Mouse (Mus musculus): ENCODE results near the gene Dydc1.
A peak's percentile ranks its signal among the peaks of the same experiment; 100 is the strongest.

Gene Dydc1

DNA sequence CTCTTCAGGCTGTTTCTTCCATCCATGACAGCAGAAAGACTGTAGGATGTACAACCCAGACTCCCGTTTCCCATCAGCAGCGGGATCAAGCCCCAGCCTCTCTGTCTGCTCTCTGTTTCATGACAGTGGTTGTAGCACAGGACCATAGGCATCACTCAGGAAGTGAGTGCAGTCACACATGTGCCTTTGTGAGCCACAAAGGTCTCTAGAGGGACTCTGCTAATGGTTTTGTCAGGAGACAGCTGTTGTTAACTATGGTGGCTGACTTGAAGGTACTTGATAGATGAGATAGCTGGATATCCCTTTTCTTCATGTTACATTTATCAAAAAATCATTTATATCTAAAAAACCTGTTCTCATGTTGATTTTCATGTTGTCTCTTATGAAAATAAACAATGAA, 9.7 kb downstream of the Dydc1 start:
- TF ChIP-seq NANOG (IDR thresholded peaks at IDR 0.05; ENCODE audit: borderline replicate concordance, low read length) (no peak), POU5F1 (IDR thresholded peaks at IDR 0.05; ENCODE audit: borderline replicate concordance, low read length) (no peak), CTCF (conservative IDR thresholded peaks at IDR 0.05; ENCODE audit: low read length) (no peak)
- no peaks in the 10 kb centered on the region for H3K9me3 ChIP-seq (ENCODE audit: low read length)
- no peak overlapping the region for H3K4me3 ChIP-seq (replicated peaks; ENCODE audit: low read length)
- no peaks in the 10 kb centered on the region for H3K4me1 ChIP-seq (replicated peaks; ENCODE audit: low read depth, low read length)
- H3K36me3 ChIP-seq (ENCODE audit: insufficient read depth, low read length): no peaks in the 10 kb centered on the region
- no peaks in the 10 kb centered on the region for H3K27me3 ChIP-seq (ENCODE audit: insufficient read depth, low read length)

DNA sequence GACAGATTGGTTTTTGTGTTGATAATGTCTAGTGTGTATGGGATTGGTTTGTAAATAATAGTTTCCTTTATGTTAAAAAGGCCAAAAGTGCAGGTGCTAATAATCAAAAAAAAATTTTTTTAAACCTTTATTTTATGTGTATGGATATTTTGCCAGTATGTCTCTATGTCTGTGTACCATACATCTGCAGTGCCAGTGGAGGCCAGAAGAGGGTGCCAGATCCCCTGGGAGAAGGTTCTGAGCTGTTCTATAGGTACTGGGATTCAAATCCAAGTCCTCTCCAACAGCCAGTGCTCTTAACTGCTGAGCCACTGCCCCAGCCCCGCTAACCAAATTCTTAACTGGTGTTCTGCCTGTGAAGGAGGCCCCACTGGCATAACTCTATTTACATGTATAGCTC, 14.8 kb downstream of the Dydc1 start:
- H3K4me1 ChIP-seq (replicated peaks; ENCODE audit: low read depth, low read length): peaks cover 10% of the 10 kb centered on the region
- TF ChIP-seq CTCF (conservative IDR thresholded peaks at IDR 0.05; ENCODE audit: low read length): peak; percentile 89
- TF ChIP-seq NANOG (IDR thresholded peaks at IDR 0.05; ENCODE audit: borderline replicate concordance, low read length): no peak
- no peaks in the 10 kb centered on the region for H3K27me3 ChIP-seq (ENCODE audit: insufficient read depth, low read length)
- no peak overlapping the region for H3K4me3 ChIP-seq (replicated peaks; ENCODE audit: low read length)
- H3K36me3 ChIP-seq (ENCODE audit: insufficient read depth, low read length): no peaks in the 10 kb centered on the region
- no peaks in the 10 kb centered on the region for H3K9me3 ChIP-seq (ENCODE audit: low read length)

DNA sequence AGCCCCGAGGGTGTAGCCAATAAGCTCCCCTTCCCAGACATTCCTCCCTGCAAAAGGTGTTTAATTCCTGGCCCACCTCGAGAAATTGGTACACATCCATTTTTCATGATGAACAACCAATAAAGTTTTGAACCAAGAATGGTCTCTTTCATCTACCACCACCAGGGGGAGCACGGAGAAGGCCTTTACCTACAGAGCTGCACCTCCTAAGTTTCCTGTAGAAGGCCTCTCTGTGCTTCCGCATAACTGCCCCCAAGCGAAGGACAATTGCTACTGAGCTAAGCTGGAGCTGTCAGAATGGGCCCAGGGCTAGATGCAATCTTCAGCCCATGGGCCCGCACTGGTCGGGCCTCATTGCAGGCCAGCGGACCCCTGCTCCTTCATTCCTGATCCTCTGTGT, 18.1 kb downstream of the Dydc1 start:
- Histone ChIP-seq H3K9me3 (ENCODE audit: low read length) (no peaks in the 10 kb centered on the region), H3K36me3 (ENCODE audit: insufficient read depth, low read length) (no peaks in the 10 kb centered on the region), H3K4me1 (replicated peaks; ENCODE audit: low read depth, low read length) (peaks cover 10% of the 10 kb centered on the region), H3K4me3 (replicated peaks; ENCODE audit: low read length) (peak overlapping the region; percentile 57), H3K27me3 (ENCODE audit: insufficient read depth, low read length) (no peaks in the 10 kb centered on the region)
- no peak for TF ChIP-seq NANOG (IDR thresholded peaks at IDR 0.05; ENCODE audit: borderline replicate concordance, low read length)
- peak; percentile 68 for TF ChIP-seq CTCF (conservative IDR thresholded peaks at IDR 0.05; ENCODE audit: low read length)

DNA sequence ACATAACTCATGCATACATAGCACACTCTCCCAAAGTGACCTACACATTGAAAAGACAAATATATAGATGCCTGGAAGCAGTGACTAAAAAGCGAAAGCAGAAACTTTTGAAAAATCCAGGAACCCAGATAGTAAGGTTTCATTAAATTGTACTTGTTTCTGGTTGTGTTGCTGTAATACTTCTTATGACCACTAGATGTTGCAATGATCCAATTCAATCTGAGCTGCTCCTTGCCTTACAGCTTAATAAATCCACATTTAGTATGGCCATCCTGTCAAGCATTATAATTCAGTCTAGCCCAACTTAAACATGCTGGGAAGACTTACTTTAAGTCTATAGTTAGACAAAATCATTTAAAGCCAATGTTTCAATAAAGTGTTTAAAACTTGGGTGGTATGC, 21.4 kb downstream of the Dydc1 start:
- no peak for TF ChIP-seq POU5F1 (IDR thresholded peaks at IDR 0.05; ENCODE audit: borderline replicate concordance, low read length)
- TF ChIP-seq NANOG (IDR thresholded peaks at IDR 0.05; ENCODE audit: borderline replicate concordance, low read length): no peak
- peak; percentile 98 for TF ChIP-seq CTCF (conservative IDR thresholded peaks at IDR 0.05; ENCODE audit: low read length)
- peaks cover 10% of the 10 kb centered on the region for H3K4me1 ChIP-seq (replicated peaks; ENCODE audit: low read depth, low read length)

DNA sequence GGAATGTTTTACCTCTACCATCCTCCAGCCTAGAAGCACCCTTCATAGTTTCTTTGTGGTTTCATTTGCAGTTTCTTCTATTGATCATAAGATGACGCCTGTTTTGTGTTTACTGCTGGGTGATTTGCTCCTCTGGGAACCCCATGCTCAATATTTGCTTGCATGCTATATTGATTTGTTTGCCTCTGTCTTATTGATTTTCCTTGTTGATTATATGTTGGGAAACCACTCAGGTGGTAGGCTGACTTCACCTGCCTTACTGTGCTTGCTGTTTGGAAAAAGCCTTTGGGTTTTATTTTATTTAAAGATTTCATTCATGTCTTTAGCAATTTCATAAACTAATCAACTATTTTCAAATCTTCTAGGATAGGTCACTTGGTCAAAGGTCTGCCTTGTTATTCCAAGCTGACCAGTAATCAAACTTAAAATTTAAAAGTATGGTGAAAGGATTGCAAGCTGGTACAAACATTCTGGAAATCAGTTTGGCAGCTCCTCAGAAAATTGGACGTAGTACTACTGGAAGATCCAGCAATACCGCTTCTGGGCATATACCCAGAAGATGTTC, 23.7 kb downstream of the Dydc1 start:
- Histone ChIP-seq H3K4me1 (replicated peaks; ENCODE audit: low read depth, low read length) (no peaks in the 10 kb centered on the region), H3K9me3 (ENCODE audit: low read length) (no peaks in the 10 kb centered on the region), H3K4me3 (replicated peaks; ENCODE audit: low read length) (no peak overlapping the region), H3K27me3 (ENCODE audit: insufficient read depth, low read length) (no peaks in the 10 kb centered on the region), H3K36me3 (ENCODE audit: insufficient read depth, low read length) (no peaks in the 10 kb centered on the region)
- no peak for TF ChIP-seq POU5F1 (IDR thresholded peaks at IDR 0.05; ENCODE audit: borderline replicate concordance, low read length)
- TF ChIP-seq CTCF (conservative IDR thresholded peaks at IDR 0.05; ENCODE audit: low read length): no peak
- no peak for TF ChIP-seq NANOG (IDR thresholded peaks at IDR 0.05; ENCODE audit: borderline replicate concordance, low read length)

More for the DNA sequence above, 21.4 kb downstream of the Dydc1 start:
- Histone ChIP-seq H3K36me3 (ENCODE audit: insufficient read depth, low read length) (no peaks in the 10 kb centered on the region), H3K4me3 (replicated peaks; ENCODE audit: low read length) (no peak overlapping the region), H3K9me3 (ENCODE audit: low read length) (no peaks in the 10 kb centered on the region), H3K27me3 (ENCODE audit: insufficient read depth, low read length) (no peaks in the 10 kb centered on the region)

DNA sequence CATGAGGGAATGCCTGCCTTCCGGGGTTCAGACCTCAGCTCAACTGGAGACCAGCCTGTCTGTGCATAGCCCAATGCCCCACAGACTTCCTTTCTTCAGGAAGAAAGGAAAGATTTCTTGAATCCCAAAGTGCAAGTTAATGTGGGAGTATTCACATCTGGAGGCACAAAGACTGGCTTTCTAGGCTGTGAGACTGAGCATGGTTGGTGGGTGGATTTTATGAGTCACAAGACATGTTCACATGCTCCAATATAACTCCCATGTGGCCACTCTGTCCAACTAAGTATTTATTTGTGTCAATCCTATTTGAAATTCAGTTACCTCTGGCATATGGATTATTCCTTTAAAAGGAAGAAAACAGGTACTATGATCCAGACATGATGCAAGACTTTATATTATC, 26.0 kb downstream of the Dydc1 start:
- Histone ChIP-seq H3K27me3 (ENCODE audit: insufficient read depth, low read length) (no peaks in the 10 kb centered on the region), H3K4me1 (replicated peaks; ENCODE audit: low read depth, low read length) (no peaks in the 10 kb centered on the region), H3K36me3 (ENCODE audit: insufficient read depth, low read length) (no peaks in the 10 kb centered on the region), H3K9me3 (ENCODE audit: low read length) (no peaks in the 10 kb centered on the region), H3K4me3 (replicated peaks; ENCODE audit: low read length) (no peak overlapping the region)
- no peak for TF ChIP-seq NANOG (IDR thresholded peaks at IDR 0.05; ENCODE audit: borderline replicate concordance, low read length)
- TF ChIP-seq CTCF (conservative IDR thresholded peaks at IDR 0.05; ENCODE audit: low read length): no peak
- TF ChIP-seq POU5F1 (IDR thresholded peaks at IDR 0.05; ENCODE audit: borderline replicate concordance, low read length): no peak

DNA sequence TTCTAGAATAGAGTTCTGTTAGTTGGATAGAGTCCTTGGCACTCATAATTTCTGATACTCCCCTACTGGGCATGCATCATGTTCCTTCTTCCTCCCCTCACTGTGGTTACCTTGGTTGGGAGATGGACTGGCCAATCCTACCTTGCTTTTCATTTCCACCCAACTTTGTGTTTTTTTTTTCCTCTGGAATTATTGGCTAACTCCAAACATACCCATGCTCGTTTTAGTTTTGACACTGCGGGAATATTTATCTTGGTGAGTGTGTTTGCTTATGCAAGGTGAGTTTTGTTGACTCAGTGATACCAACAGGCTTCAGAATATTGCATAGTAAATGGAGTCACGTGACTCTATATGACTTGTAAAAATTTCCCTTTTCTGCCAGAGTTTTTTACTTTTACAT, 28.0 kb downstream of the Dydc1 start:
- Histone ChIP-seq H3K4me1 (replicated peaks; ENCODE audit: low read depth, low read length) (no peaks in the 10 kb centered on the region), H3K9me3 (ENCODE audit: low read length) (no peaks in the 10 kb centered on the region), H3K36me3 (ENCODE audit: insufficient read depth, low read length) (no peaks in the 10 kb centered on the region), H3K4me3 (replicated peaks; ENCODE audit: low read length) (no peak overlapping the region), H3K27me3 (ENCODE audit: insufficient read depth, low read length) (no peaks in the 10 kb centered on the region)
- TF ChIP-seq CTCF (conservative IDR thresholded peaks at IDR 0.05; ENCODE audit: low read length) (no peak), POU5F1 (IDR thresholded peaks at IDR 0.05; ENCODE audit: borderline replicate concordance, low read length) (no peak), NANOG (IDR thresholded peaks at IDR 0.05; ENCODE audit: borderline replicate concordance, low read length) (no peak)

DNA sequence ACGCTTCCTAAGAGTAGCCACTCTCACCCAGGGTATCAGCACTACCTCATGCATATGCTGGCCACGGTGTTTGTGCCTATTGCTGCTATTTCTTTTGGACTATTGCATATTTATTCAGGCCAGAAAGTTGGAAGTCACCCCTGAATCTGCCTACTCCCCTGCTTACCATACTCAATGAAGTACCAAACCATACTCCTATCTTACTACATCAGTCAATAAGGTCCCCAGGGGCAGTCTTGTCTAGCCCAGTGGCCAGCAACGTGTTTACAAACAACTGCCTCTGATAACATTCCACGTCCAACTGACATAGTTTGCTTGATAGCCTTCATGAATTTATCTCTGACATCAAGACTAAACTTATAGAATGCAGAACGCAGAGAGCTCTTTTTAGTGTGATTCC, 28.5 kb downstream of the Dydc1 start:
- H3K27me3 ChIP-seq (ENCODE audit: insufficient read depth, low read length): no peaks in the 10 kb centered on the region
- H3K9me3 ChIP-seq (ENCODE audit: low read length): no peaks in the 10 kb centered on the region
- no peak overlapping the region for H3K4me3 ChIP-seq (replicated peaks; ENCODE audit: low read length)
- TF ChIP-seq NANOG (IDR thresholded peaks at IDR 0.05; ENCODE audit: borderline replicate concordance, low read length) (no peak), POU5F1 (IDR thresholded peaks at IDR 0.05; ENCODE audit: borderline replicate concordance, low read length) (no peak), CTCF (conservative IDR thresholded peaks at IDR 0.05; ENCODE audit: low read length) (no peak)
- H3K36me3 ChIP-seq (ENCODE audit: insufficient read depth, low read length): no peaks in the 10 kb centered on the region
- H3K4me1 ChIP-seq (replicated peaks; ENCODE audit: low read depth, low read length): no peaks in the 10 kb centered on the region

DNA sequence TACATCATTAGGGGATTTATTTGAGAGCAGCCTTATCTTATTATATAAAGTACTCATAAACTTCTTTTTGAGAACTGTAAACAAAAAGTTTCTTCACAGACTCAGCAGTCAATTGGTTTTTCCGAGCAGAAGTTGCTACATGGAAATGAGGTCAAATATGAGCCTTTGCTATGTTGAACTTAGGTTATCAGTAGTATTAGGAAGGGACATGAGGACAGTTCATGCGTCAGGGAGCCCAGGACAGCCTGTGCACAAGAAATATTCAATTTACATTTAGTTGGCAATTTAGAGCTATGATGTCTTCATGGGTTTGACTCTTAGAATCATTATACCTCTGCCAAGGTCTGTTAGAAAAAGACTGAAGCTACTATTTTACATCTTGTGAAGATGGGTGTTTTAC, 29.6 kb downstream of the Dydc1 start:
- no peak for TF ChIP-seq POU5F1 (IDR thresholded peaks at IDR 0.05; ENCODE audit: borderline replicate concordance, low read length)
- no peak for TF ChIP-seq NANOG (IDR thresholded peaks at IDR 0.05; ENCODE audit: borderline replicate concordance, low read length)
- TF ChIP-seq CTCF (conservative IDR thresholded peaks at IDR 0.05; ENCODE audit: low read length): no peak
- H3K27me3 ChIP-seq (ENCODE audit: insufficient read depth, low read length): no peaks in the 10 kb centered on the region

More for the DNA sequence above, 29.6 kb downstream of the Dydc1 start:
- Histone ChIP-seq H3K4me1 (replicated peaks; ENCODE audit: low read depth, low read length) (no peaks in the 10 kb centered on the region), H3K36me3 (ENCODE audit: insufficient read depth, low read length) (no peaks in the 10 kb centered on the region), H3K9me3 (ENCODE audit: low read length) (no peaks in the 10 kb centered on the region), H3K4me3 (replicated peaks; ENCODE audit: low read length) (no peak overlapping the region)
